Mouse (Mus musculus): Measurements from ENCODE around the gene Vps26a. TPM values are rescaled to one million over a fixed set of nuclear protein-coding genes. Genes with fewer than 3 reads are reported as not detected.
A peak's percentile ranks its signal among the peaks of the same experiment; 100 is the strongest.
"Not testable (repeated sequence)": the region's sequence is repeated elsewhere in the genome, so short reads cannot be mapped to it uniquely, and the experiment has no call there.

Vps26a gene
- polyA plus RNA-seq, 1 experiment from 2014 or later = 73.0 TPM

GRCm38 (mm10) chr10:62500088-62500915 lies 13.7 kb upstream of the Vps26a start:
- WGBS = 21% methylated on average over 15 of the region's 15 CpGs
- H3K27me3 ChIP-seq = no peaks in the 10 kb centered on the region
- H3K9me3 ChIP-seq (replicated peaks) = no peaks in the 10 kb centered on the region
- H3K4me1 ChIP-seq = no peaks in the 10 kb centered on the region
- H3K27ac ChIP-seq (replicated peaks) = no peak overlapping the region
- no peak overlapping the region for H3K4me2 ChIP-seq (replicated peaks)
- H3K36me3 ChIP-seq = no peaks in the 10 kb centered on the region
- H3K4me3 ChIP-seq (replicated peaks) = no peak overlapping the region
- no peak for ATAC-seq (ENCODE audit: insufficient number of reproducible peaks, low FRiP score, low TSS enrichment, low read depth)
- no peak overlapping the region for H3K9ac ChIP-seq

GRCm38 (mm10) chr10:62491681-62492080 lies 5.1 kb upstream of the Vps26a start:
- ATAC-seq (ENCODE audit: insufficient number of reproducible peaks, low FRiP score, low TSS enrichment, low read depth); H3K9ac ChIP-seq: not testable (repeated sequence)
- 70% methylated on average over 3 of the region's 3 CpGs for WGBS

GRCm38 (mm10) chr10:62488266-62488665 lies 1.7 kb upstream of the Vps26a start:
- Histone ChIP-seq H3K4me2 (replicated peaks) (no peak overlapping the region), H3K27me3 (no peaks in the 10 kb centered on the region), H3K27ac (replicated peaks) (no peak overlapping the region), H3K9me3 (replicated peaks) (no peaks in the 10 kb centered on the region), H3K9ac (no peak overlapping the region), H3K4me3 (replicated peaks) (no peak overlapping the region), H3K4me1 (peaks cover 11% of the 10 kb centered on the region; the same call in 1 of the 2 replicates), H3K36me3 (no peaks in the 10 kb centered on the region)
- no peak for ATAC-seq (ENCODE audit: insufficient number of reproducible peaks, low FRiP score, low TSS enrichment, low read depth)
- 29% methylated on average over 1 of the region's 1 CpGs for WGBS

More at GRCm38 (mm10) chr10:62491681-62492080, 5.1 kb upstream of the Vps26a start:
- not testable (repeated sequence) for H3K36me3 ChIP-seq; H3K27ac ChIP-seq (replicated peaks); H3K4me3 ChIP-seq (replicated peaks); H3K9me3 ChIP-seq (replicated peaks); H3K4me2 ChIP-seq (replicated peaks); H3K27me3 ChIP-seq; H3K4me1 ChIP-seq

- WGBS = under 1% methylated on average over 45 of the region's 48 CpGs
- H3K27ac ChIP-seq (replicated peaks) = peak overlapping the region; percentile 84
- H3K4me2 ChIP-seq (replicated peaks) = peak overlapping the region; percentile 74
- H3K9ac ChIP-seq = peak overlapping the region; percentile 70
- peak; percentile 66; the same call in 1 of the 2 replicates for ATAC-seq (ENCODE audit: insufficient number of reproducible peaks, low FRiP score, low TSS enrichment, low read depth)
- H3K36me3 ChIP-seq = no peaks in the 10 kb centered on the region
- no peaks in the 10 kb centered on the region for H3K27me3 ChIP-seq
- H3K9me3 ChIP-seq (replicated peaks) = no peaks in the 10 kb centered on the region
- peak overlapping the region; percentile 81 for H3K4me3 ChIP-seq (replicated peaks)
- peaks cover 11% of the 10 kb centered on the region; the same call in 1 of the 2 replicates for H3K4me1 ChIP-seq
Measured at GRCm38 (mm10) chr10:62485878-62486582, 575 bp downstream of the Vps26a start.

- Histone ChIP-seq H3K4me2 (replicated peaks) (no peak overlapping the region), H3K27me3 (no peaks in the 10 kb centered on the region), H3K4me3 (replicated peaks) (no peak overlapping the region), H3K9me3 (replicated peaks) (no peaks in the 10 kb centered on the region), H3K9ac (no peak overlapping the region), H3K4me1 (peaks cover 7% of the 10 kb centered on the region; the same call in 1 of the 2 replicates), H3K36me3 (peaks cover 6% of the 10 kb centered on the region), H3K27ac (replicated peaks) (no peak overlapping the region)
- ATAC-seq (ENCODE audit: insufficient number of reproducible peaks, low FRiP score, low TSS enrichment, low read depth) = no peak
- 59% methylated on average over 7 of the region's 7 CpGs for WGBS
Measured at GRCm38 (mm10) chr10:62481108-62481852, 5.3 kb downstream of the Vps26a start.

- Histone ChIP-seq H3K4me3 (replicated peaks) (no peak overlapping the region), H3K4me1 (no peaks in the 10 kb centered on the region), H3K27ac (replicated peaks) (no peak overlapping the region), H3K4me2 (replicated peaks) (no peak overlapping the region), H3K27me3 (no peaks in the 10 kb centered on the region), H3K36me3 (peaks cover 10% of the 10 kb centered on the region), H3K9ac (no peak overlapping the region), H3K9me3 (replicated peaks) (no peaks in the 10 kb centered on the region)
- no peak for ATAC-seq (ENCODE audit: insufficient number of reproducible peaks, low FRiP score, low TSS enrichment, low read depth)
- 73% methylated on average over 2 of the region's 2 CpGs for WGBS
Measured at GRCm38 (mm10) chr10:62476980-62477379, 9.6 kb downstream of the Vps26a start.

GRCm38 (mm10) chr10:62474944-62475343 lies 11.7 kb downstream of the Vps26a start:
- no peak overlapping the region for H3K9ac ChIP-seq
- H3K36me3 ChIP-seq = peaks cover 10% of the 10 kb centered on the region
- H3K4me2 ChIP-seq (replicated peaks) = no peak overlapping the region
- H3K4me1 ChIP-seq = no peaks in the 10 kb centered on the region
- no peak overlapping the region for H3K4me3 ChIP-seq (replicated peaks)
- no peak overlapping the region for H3K27ac ChIP-seq (replicated peaks)
- no peak for ATAC-seq (ENCODE audit: insufficient number of reproducible peaks, low FRiP score, low TSS enrichment, low read depth)
- no peaks in the 10 kb centered on the region for H3K27me3 ChIP-seq
- 87% methylated on average over 10 of the region's 10 CpGs for WGBS
- H3K9me3 ChIP-seq (replicated peaks) = no peaks in the 10 kb centered on the region

- Histone ChIP-seq H3K27ac (replicated peaks) (no peak overlapping the region), H3K4me1 (no peaks in the 10 kb centered on the region), H3K4me2 (replicated peaks) (no peak overlapping the region), H3K27me3 (no peaks in the 10 kb centered on the region), H3K4me3 (replicated peaks) (no peak overlapping the region), H3K36me3 (peaks cover 20% of the 10 kb centered on the region; the same call in 1 of the 2 replicates), H3K9ac (no peak overlapping the region), H3K9me3 (replicated peaks) (no peaks in the 10 kb centered on the region)
- WGBS = 70% methylated on average over 5 of the region's 5 CpGs
- ATAC-seq (ENCODE audit: insufficient number of reproducible peaks, low FRiP score, low TSS enrichment, low read depth) = no peak
Measured at GRCm38 (mm10) chr10:62471105-62471504, 15.5 kb downstream of the Vps26a start.

- H3K27ac ChIP-seq (replicated peaks) = no peak overlapping the region
- ATAC-seq (ENCODE audit: insufficient number of reproducible peaks, low FRiP score, low TSS enrichment, low read depth) = no peak
- no peak overlapping the region for H3K4me2 ChIP-seq (replicated peaks)
- H3K36me3 ChIP-seq = peaks cover 20% of the 10 kb centered on the region
- no peak overlapping the region for H3K9ac ChIP-seq
- H3K4me3 ChIP-seq (replicated peaks) = no peak overlapping the region
- 91% methylated on average over 4 of the region's 4 CpGs for WGBS
- H3K9me3 ChIP-seq (replicated peaks) = no peaks in the 10 kb centered on the region
- no peaks in the 10 kb centered on the region for H3K27me3 ChIP-seq
- no peaks in the 10 kb centered on the region for H3K4me1 ChIP-seq
Measured at GRCm38 (mm10) chr10:62469736-62470135, 16.9 kb downstream of the Vps26a start.

GRCm38 (mm10) chr10:62461321-62461720 lies 25.3 kb downstream of the Vps26a start:
- Histone ChIP-seq H3K9me3 (replicated peaks) (no peaks in the 10 kb centered on the region), H3K4me3 (replicated peaks) (no peak overlapping the region), H3K4me1 (no peaks in the 10 kb centered on the region), H3K27ac (replicated peaks) (no peak overlapping the region), H3K27me3 (no peaks in the 10 kb centered on the region), H3K9ac (no peak overlapping the region), H3K36me3 (peaks cover 58% of the 10 kb centered on the region), H3K4me2 (replicated peaks) (no peak overlapping the region)
- no peak for ATAC-seq (ENCODE audit: insufficient number of reproducible peaks, low FRiP score, low TSS enrichment, low read depth)

- H3K4me2 ChIP-seq (replicated peaks); H3K27ac ChIP-seq (replicated peaks); H3K4me3 ChIP-seq (replicated peaks); H3K27me3 ChIP-seq; ATAC-seq (ENCODE audit: insufficient number of reproducible peaks, low FRiP score, low TSS enrichment, low read depth); H3K9ac ChIP-seq; H3K9me3 ChIP-seq (replicated peaks): not testable (repeated sequence)
- H3K36me3 ChIP-seq = peaks cover 17% of the 10 kb centered on the region
- H3K4me1 ChIP-seq = peaks cover 14% of the 10 kb centered on the region
- WGBS = 62% methylated on average over 11 of the region's 11 CpGs
Measured at GRCm38 (mm10) chr10:62452001-62452400, 34.6 kb downstream of the Vps26a start.

All from embryonic facial prominence, embryonic 15.5 days (tissue).